Mouse (Mus musculus) bone marrow, adult 2 months (tissue): ENCODE measurements around the gene Gpr61.

ENCODE experiments used
- CTCF ChIP-seq: fragments of 200-500 bp; IDR thresholded peaks from 2 replicates; pipeline ENCODE4 v1.5.1; 2011; ENCODE audit warnings: low read length, control low read depth; ENCODE audit not compliant: control insufficient read depth, insufficient read depth
- POLR2A ChIP-seq: fragments of 200-500 bp; IDR thresholded peaks from 2 replicates; pipeline ENCODE4 v1.6.1; 2011; ENCODE audit warnings: low read depth, mild to moderate bottlenecking, control low read depth, low read length, borderline replicate concordance; ENCODE audit not compliant: control insufficient read depth

GRCm38 (mm10) chr3:108134701-108135100, 20.0 kb downstream of the Gpr61 start:
- TF ChIP-seq CTCF = no peak
- TF ChIP-seq POLR2A = no peak
